Mouse (Mus musculus): ENCODE results near the gene Brap. TPM values are rescaled to one million over a fixed set of nuclear protein-coding genes. Genes with fewer than 3 reads are reported as not detected.
A peak's percentile ranks its signal among the peaks of the same experiment; 100 is the strongest.

The Brap gene
- polyA plus RNA-seq, 1 experiment from 2014 or later: 37.6 TPM

GRCm38 (mm10) chr5:121704512-121705248, 44.3 kb downstream of the Brap start:
- ATAC-seq (ENCODE audit: insufficient read depth, low FRiP score, low read depth): peak; percentile 48; the same call in 1 of the 2 replicates
- Histone ChIP-seq H3K4me3 (replicated peaks) (0 out of 2 replicates have a peak overlapping the region, but pooled peaks have one; percentile 7), H3K4me1 (peaks cover 13% of the 10 kb centered on the region; the same call in 1 of the 2 replicates), H3K9me3 (no peaks in the 10 kb centered on the region), H3K27me3 (replicated peaks) (no peaks in the 10 kb centered on the region), H3K36me3 (no peaks in the 10 kb centered on the region), H3K9ac (no peak overlapping the region), H3K4me2 (peak overlapping the region; percentile 45), H3K27ac (no peak overlapping the region)
- WGBS: 10% methylated on average over 20 of the region's 20 CpGs

DNA sequence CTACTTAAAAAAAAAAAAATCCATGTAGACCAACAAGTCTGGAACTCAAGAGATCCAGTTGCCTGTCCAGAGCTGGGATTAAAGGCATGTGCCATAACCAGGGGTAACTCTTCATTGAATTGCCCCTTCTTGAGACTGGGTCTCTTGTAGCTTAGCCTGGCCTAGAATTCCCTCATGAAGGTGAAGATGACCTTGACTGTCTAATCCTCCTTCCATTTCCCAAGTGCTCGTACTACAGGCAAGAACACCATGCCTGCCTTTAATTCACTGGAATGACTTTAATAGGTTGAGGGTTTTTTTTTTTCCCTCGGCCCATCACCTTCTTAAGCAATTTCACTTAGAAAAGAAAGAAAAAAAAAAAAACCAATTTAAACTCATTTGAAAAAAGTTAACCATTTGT, 50.0 kb downstream of the Brap start:
- peak overlapping the region; percentile 81 for H3K4me2 ChIP-seq
- peaks cover 14% of the 10 kb centered on the region; the same call in 1 of the 2 replicates for H3K4me1 ChIP-seq
- no peak overlapping the region for H3K9ac ChIP-seq
- H3K36me3 ChIP-seq: no peaks in the 10 kb centered on the region
- no peaks in the 10 kb centered on the region for H3K9me3 ChIP-seq
- no peak for ATAC-seq (ENCODE audit: insufficient read depth, low FRiP score, low read depth)
- no peaks in the 10 kb centered on the region for H3K27me3 ChIP-seq (replicated peaks)
- WGBS: 43% methylated on average over 2 of the region's 2 CpGs
- no peak overlapping the region for H3K27ac ChIP-seq
- peak overlapping the region; percentile 97; the same call in 1 of the 2 replicates for H3K4me3 ChIP-seq (replicated peaks)

- Histone ChIP-seq H3K9me3 (no peaks in the 10 kb centered on the region), H3K4me1 (peaks cover 18% of the 10 kb centered on the region), H3K27ac (peak overlapping the region; percentile 96), H3K36me3 (no peaks in the 10 kb centered on the region), H3K9ac (peak overlapping the region; percentile 89), H3K4me3 (replicated peaks) (peak overlapping the region; percentile 97), H3K27me3 (replicated peaks) (no peaks in the 10 kb centered on the region), H3K4me2 (peak overlapping the region; percentile 81)
- 0% methylated on average over 12 of the region's 12 CpGs for WGBS
- ATAC-seq (ENCODE audit: insufficient read depth, low FRiP score, low read depth): no peak
Measured at GRCm38 (mm10) chr5:121710851-121711173, 50.4 kb downstream of the Brap start.

DNA sequence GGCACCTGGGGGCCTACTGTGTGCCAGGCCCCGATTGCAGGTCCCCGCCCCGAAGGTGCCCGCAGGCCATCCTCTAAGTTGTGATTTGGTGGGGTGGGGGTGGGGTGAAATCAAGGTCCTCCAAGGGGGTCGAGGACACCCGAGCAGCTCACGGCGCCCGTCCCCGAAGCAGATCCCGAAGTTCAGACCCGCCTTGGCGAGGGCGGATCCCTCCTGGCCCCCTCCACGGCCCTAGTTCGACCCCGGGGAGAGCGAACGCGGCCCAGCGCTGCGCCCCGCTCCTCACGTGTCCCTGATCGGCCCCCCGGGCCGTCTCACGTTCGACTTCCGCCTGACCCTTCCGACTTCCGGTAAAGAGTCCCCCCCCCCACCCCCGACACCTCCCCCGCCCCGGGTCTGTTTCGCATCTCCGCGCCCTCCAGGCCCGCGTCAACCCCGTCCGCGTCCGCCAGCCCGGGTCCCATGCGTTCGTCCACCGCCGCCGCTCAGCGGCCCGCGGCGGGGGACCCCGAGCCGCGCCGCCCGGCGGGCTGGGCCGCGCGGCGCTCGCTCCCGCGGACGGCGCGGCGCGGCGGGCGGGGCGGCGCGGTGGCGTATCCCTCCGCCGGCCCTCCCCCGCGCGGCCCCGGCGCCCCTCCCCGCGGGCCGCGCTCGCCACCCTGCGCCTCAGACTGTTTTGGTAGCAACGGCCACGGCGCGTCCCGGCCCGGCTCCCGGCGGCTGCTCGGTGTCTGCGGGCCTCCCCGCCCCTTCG, 51.0 kb downstream of the Brap start, which contains the start of gene Atxn2:
TSS of gene Atxn2 (plus strand) at position 164 of the 754 bp plus-strand sequence.
- WGBS: 1% methylated on average over 94 of the region's 103 CpGs
- H3K9ac ChIP-seq: peak within 1 kb of the TSS; percentile 98
- peaks cover 22% of the 10 kb centered on the region for H3K4me1 ChIP-seq
- no peaks in the 10 kb centered on the region for H3K27me3 ChIP-seq (replicated peaks)
- H3K4me2 ChIP-seq: peak within 1 kb of the TSS; percentile 81
- H3K4me3 ChIP-seq (replicated peaks): peak within 1 kb of the TSS; percentile 97
- no peaks in the 10 kb centered on the region for H3K36me3 ChIP-seq
- H3K9me3 ChIP-seq: no peaks in the 10 kb centered on the region
- H3K27ac ChIP-seq: peak within 1 kb of the TSS; percentile 96
- peak; percentile 77 for ATAC-seq (ENCODE audit: insufficient read depth, low FRiP score, low read depth)

- Histone ChIP-seq H3K36me3 (no peaks in the 10 kb centered on the region), H3K9me3 (no peaks in the 10 kb centered on the region), H3K9ac (peak overlapping the region; percentile 98), H3K4me2 (peak overlapping the region; percentile 64), H3K4me3 (replicated peaks) (peak overlapping the region; percentile 97), H3K4me1 (peaks cover 24% of the 10 kb centered on the region), H3K27me3 (replicated peaks) (no peaks in the 10 kb centered on the region), H3K27ac (peak overlapping the region; percentile 96)
- ATAC-seq (ENCODE audit: insufficient read depth, low FRiP score, low read depth): peak; percentile 37
- WGBS: under 1% methylated on average over 41 of the region's 57 CpGs
Measured at GRCm38 (mm10) chr5:121711928-121712231, 51.5 kb downstream of the Brap start.

DNA sequence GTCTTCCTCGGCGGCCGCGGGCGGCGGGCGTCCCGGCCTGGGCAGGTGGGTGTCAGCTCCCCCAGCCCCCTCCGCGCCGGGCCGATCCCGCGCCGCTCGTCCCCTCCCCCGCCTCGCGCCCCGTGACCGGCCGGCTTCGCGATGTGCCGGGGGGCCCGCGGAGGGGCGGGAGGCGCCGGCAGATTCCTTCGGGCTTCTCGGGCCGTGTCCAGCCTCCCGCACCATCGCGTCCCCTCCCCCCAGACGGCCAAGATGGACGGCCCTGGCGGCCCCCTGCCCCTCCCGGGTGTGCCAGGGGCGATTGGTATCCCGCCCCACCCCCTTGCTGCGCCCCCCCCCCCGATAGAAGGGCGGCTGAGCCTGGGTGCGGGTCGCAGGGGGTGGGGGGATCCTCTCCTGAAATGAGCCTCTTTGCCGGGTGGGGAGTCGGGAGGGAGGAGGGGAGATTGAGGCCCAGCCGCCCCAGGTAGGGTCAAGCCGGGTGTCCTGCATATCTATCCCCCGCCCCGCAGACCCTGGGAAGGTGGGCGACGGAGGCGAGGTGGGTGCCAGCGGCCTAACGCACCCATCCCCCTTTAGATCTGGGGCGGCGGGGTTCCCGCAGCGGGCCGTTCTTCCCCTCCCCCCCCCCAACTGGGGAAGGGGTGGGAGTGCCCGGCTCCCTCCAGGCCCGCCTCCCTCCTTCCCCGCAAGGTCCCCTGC, 52.0 kb downstream of the Brap start:
- H3K4me3 ChIP-seq (replicated peaks): peak overlapping the region; percentile 97
- peak; percentile 33; the same call in 1 of the 2 replicates for ATAC-seq (ENCODE audit: insufficient read depth, low FRiP score, low read depth)

DNA sequence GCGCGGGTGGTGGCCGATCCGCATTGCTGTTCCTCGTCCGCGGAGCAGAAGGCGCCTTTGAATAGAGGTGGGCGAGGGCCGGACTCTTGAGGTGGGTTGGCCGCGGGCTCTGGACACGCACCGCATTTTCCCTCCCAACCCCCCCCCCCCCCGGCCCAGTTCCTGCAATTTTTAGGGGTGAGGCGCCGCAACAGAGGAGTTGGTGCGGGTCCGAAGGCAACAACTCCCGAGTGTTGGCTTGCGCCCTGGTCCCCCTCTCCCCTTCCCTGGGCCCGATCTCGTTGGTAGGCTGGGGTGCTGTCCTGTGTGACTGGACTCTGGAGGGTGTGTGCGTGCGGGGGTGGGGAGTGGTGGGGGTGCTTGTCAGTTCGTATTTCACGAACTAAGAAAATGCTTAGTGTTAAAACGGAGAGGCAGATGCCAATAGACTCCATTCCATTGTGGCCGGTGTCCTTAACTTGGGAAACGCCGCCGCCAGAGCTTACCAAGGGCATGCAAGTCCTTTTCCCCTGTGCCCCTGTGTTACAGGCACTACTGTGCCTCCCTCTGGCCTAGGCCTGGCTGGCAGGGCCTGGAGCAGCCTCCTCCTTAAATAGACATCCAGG, 52.7 kb downstream of the Brap start:
- H3K9ac ChIP-seq: peak overlapping the region; percentile 98
- H3K27ac ChIP-seq: peak overlapping the region; percentile 96
- no peaks in the 10 kb centered on the region for H3K36me3 ChIP-seq
- no peaks in the 10 kb centered on the region for H3K27me3 ChIP-seq (replicated peaks)
- no peaks in the 10 kb centered on the region for H3K9me3 ChIP-seq
- ATAC-seq (ENCODE audit: insufficient read depth, low FRiP score, low read depth): no peak; the same call in 1 of the 2 replicates
- peaks cover 24% of the 10 kb centered on the region for H3K4me1 ChIP-seq
- peak overlapping the region; percentile 97 for H3K4me3 ChIP-seq (replicated peaks)
- under 1% methylated on average over 32 of the region's 32 CpGs for WGBS
- peak overlapping the region; percentile 64 for H3K4me2 ChIP-seq

More for the DNA sequence above, 52.0 kb downstream of the Brap start:
- Histone ChIP-seq H3K9me3 (no peaks in the 10 kb centered on the region), H3K27ac (peak overlapping the region; percentile 96), H3K36me3 (no peaks in the 10 kb centered on the region), H3K9ac (peak overlapping the region; percentile 98), H3K4me2 (peak overlapping the region; percentile 64), H3K4me1 (peaks cover 24% of the 10 kb centered on the region), H3K27me3 (replicated peaks) (no peaks in the 10 kb centered on the region)
- WGBS: 0% methylated on average over 52 of the region's 66 CpGs

- no peaks in the 10 kb centered on the region for H3K27me3 ChIP-seq (replicated peaks)
- 55% methylated on average over 1 of the region's 1 CpGs for WGBS
Measured at GRCm38 (mm10) chr5:121714331-121714730, 54.0 kb downstream of the Brap start.

DNA sequence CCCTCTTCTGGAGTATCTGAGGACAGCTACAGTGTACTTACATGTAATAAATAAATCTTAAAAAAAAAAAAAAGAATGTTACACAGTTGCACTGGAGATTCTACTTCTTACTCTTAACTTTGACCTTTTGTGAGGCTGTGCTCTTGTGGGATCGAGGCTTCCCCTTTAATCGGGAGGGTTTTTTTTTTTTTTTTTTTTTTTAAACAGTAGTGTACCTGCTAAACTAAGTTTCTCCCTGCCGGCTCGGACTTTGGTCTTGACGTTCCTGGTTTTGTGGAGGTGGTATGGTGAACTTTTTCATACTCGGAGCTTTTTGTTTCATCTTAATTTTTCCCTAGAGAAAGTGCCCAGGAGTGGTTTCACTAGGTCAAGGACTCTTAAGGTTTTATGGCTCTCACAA, 54.6 kb downstream of the Brap start:
- H3K4me2 ChIP-seq: no peak overlapping the region
- H3K4me3 ChIP-seq (replicated peaks): no peak overlapping the region
- H3K4me1 ChIP-seq: peaks cover 30% of the 10 kb centered on the region
- H3K27me3 ChIP-seq (replicated peaks): no peaks in the 10 kb centered on the region
- WGBS: 69% methylated on average over 6 of the region's 6 CpGs
- no peaks in the 10 kb centered on the region for H3K9me3 ChIP-seq
- H3K36me3 ChIP-seq: no peaks in the 10 kb centered on the region
- H3K27ac ChIP-seq: no peak overlapping the region
- H3K9ac ChIP-seq: no peak overlapping the region
- no peak for ATAC-seq (ENCODE audit: insufficient read depth, low FRiP score, low read depth)

More at GRCm38 (mm10) chr5:121714331-121714730, 54.0 kb downstream of the Brap start:
- no peak overlapping the region for H3K9ac ChIP-seq
- ATAC-seq (ENCODE audit: insufficient read depth, low FRiP score, low read depth): no peak
- no peak overlapping the region; the same call in 1 of the 2 replicates for H3K4me3 ChIP-seq (replicated peaks)
- no peaks in the 10 kb centered on the region for H3K36me3 ChIP-seq
- no peaks in the 10 kb centered on the region for H3K9me3 ChIP-seq
- peaks cover 27% of the 10 kb centered on the region for H3K4me1 ChIP-seq
- no peak overlapping the region for H3K27ac ChIP-seq
- peak overlapping the region; percentile 64; the same call in 1 of the 2 replicates for H3K4me2 ChIP-seq

DNA sequence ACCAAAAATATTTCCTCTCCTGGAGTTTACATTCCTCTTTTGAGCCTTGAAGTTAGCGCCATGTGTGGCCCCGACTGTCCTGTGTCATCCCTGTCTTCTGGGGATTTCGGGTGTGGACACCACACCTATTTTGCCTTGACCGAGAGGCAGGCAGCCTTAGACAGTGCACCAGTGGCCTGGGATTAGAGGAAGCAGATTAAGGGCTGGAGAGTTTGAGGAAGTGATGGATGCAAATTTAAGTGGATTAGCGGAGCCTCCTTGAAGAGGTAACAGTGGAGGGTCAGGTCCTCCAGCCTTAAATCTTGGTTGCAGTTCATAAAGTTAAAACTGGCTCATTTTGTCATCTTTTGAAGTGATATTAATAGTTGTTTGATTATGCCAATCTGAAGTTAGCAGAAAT, 58.1 kb downstream of the Brap start:
- no peak for ATAC-seq (ENCODE audit: insufficient read depth, low FRiP score, low read depth)
- no peaks in the 10 kb centered on the region for H3K9me3 ChIP-seq
- H3K4me2 ChIP-seq: no peak overlapping the region
- no peak overlapping the region for H3K27ac ChIP-seq
- no peak overlapping the region for H3K4me3 ChIP-seq (replicated peaks)
- H3K4me1 ChIP-seq: peaks cover 42% of the 10 kb centered on the region
- H3K9ac ChIP-seq: no peak overlapping the region
- 69% methylated on average over 5 of the region's 5 CpGs for WGBS
- H3K36me3 ChIP-seq: no peaks in the 10 kb centered on the region
- no peaks in the 10 kb centered on the region for H3K27me3 ChIP-seq (replicated peaks)

DNA sequence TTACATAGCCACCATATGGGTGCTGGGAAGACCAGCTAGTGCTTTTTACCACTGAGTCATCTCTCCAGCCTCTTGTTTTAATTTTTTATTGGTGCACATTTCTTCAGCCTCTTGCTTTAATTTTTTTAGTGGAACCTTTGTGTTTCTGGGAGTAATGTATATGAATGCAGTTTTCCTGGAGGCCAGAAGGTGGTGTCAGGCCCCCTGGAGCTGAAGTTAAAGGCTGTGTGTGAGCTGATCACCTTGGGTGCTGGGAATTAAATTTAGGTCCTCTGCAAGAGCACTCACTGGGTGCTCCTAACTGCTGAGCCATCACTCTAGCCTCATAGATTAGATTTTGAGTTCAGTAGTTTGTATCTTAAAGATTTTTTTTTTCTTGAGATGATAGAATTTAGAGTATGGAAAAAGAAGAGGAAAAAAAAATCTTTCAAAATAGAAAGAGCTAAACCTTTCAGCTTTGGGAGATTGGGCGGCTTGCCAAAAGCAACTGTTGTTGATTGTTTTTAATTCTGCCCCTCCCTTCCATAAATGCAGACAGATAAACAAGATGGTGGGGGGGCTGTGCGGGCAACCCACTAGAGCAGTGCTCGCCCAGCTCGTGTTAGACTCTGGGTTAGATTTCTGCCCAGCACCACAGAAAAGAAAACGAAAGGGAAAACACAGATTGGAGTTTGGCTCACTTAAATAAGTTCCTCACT, 60.7 kb downstream of the Brap start:
- no peak for ATAC-seq (ENCODE audit: insufficient read depth, low FRiP score, low read depth)
- Histone ChIP-seq H3K27me3 (replicated peaks) (no peaks in the 10 kb centered on the region), H3K9ac (no peak overlapping the region), H3K4me3 (replicated peaks) (no peak overlapping the region), H3K36me3 (no peaks in the 10 kb centered on the region), H3K4me2 (no peak overlapping the region), H3K9me3 (no peaks in the 10 kb centered on the region), H3K27ac (no peak overlapping the region), H3K4me1 (peaks cover 23% of the 10 kb centered on the region)
- WGBS: 88% methylated on average over 5 of the region's 5 CpGs
